ENCODE assay signal across 8 mouse cellular contexts in the genomic region with DNA sequence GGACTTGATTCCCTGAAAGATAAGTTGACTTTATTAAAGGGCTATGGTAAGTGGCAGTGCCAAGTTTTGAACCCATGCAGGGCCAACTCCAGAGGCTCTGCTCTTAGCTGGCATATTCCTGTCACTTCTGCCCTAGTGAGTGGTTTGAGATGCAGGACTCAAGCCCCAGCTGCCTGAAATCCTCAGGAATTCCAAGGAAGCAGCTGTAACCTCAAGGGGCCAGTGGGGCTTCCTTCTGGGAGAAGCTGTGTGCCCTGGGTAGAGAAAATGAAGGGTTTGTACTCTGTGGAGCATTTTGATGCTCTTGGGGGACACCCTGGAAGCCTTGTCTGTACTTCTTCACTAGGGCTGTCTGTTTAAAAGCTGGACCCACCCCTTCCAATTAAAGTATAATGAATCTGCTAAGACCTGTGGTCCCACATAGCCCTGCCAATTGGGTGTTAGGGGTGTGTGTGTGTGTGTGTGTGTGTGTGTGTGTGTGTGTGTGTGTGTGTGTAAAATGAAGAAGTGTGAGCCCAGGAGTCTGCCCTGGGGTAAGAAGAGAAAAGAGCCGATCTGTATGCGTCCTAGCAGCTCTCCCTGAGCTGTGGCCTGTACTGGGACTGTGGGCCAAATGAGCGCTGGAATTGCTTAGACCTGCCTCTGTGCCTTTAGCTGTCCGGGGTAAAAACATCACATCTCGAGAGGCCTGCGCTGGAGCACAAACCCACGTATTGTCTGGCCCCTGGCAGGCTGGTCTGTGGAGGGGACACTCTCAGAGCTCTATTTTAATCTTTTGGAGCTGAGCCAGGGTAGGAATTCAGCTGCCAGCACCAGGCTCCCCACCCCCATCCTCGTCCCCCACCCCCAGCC.
DNase-seq lines count a peak whose midpoint lies in the region; ATAC-seq and TF ChIP-seq lines count a peak whose summit lies in the region.

No protein-coding gene starts in this region.

- H3K4me1 ChIP-seq in heart, embryonic 12.5 days (replicated peaks), result peaks cover 37% of the 10 kb centered on the region
- peaks cover 21% of the 10 kb centered on the region for H3K4me1 ChIP-seq in forebrain, embryonic 10.5 days
- peaks cover 13% of the 10 kb centered on the region for H3K4me1 ChIP-seq in neural tube, embryonic 13.5 days (replicated peaks)

- ATAC-seq in heart, embryonic 12.5 days (ENCODE audit: insufficient number of reproducible peaks, low FRiP score), result peak; percentile 87
- ATAC-seq in neural tube, embryonic 13.5 days (ENCODE audit: low read depth), result peak; percentile 96

- no peaks in the 10 kb centered on the region for H3K9me3 ChIP-seq in heart, embryonic 12.5 days (replicated peaks)
- H3K9me3 ChIP-seq in forebrain, embryonic 10.5 days, result no peaks in the 10 kb centered on the region
- no peaks in the 10 kb centered on the region for H3K9me3 ChIP-seq in neural tube, embryonic 13.5 days

- H3K9ac ChIP-seq in heart, embryonic 12.5 days, result peak overlapping the region; percentile 56
- H3K9ac ChIP-seq in neural tube, embryonic 13.5 days, result no peak overlapping the region

- intact Hi-C loops in heart, postnatal 10 days (cut with DNase I), result no loop called here

- H3K27ac ChIP-seq in heart, embryonic 12.5 days (ENCODE audit: poor library complexity, severe bottlenecking), result peak overlapping the region; percentile 93
- H3K27ac ChIP-seq in forebrain, embryonic 10.5 days, result peak overlapping the region; percentile 77
- no peak overlapping the region for H3K27ac ChIP-seq in layer of hippocampus, adult 2 months
- H3K27ac ChIP-seq in neural tube, embryonic 13.5 days (replicated peaks), result peak overlapping the region; percentile 68

- WGBS in heart, embryonic 12.5 days, result 13% methylated on average over 8 of the region's 8 CpGs
- whole genome bisulfite sequencing in forebrain, embryonic 10.5 days, result 21% methylated on average over 8 of the region's 8 CpGs
- 29% methylated on average over 8 of the region's 8 CpGs for WGBS in neural tube, embryonic 13.5 days

- peak overlapping the region; percentile 42 for H3K4me2 ChIP-seq in heart, embryonic 12.5 days
- H3K4me2 ChIP-seq in neural tube, embryonic 13.5 days, result no peak overlapping the region

- DNase-seq in heart, postnatal 10 days, result no peak
- no peak for DNase-seq in forebrain, embryonic 10.5 days (ENCODE audit: extremely low spot score, low spot score)
- peak; percentile 15 to 26 for DNase-seq in layer of hippocampus, adult 2 months (ENCODE audit: low spot score in 2 of 2)
- no peak for DNase-seq in gastrocnemius, postnatal 25 days
- DNase-seq in adrenal gland, adult 18-20 months (ENCODE audit: low spot score in 2 of 2), result no peak
- DNase-seq in adrenal gland, postnatal 10 days, result no peak

- no peaks in the 10 kb centered on the region for H3K27me3 ChIP-seq in heart, embryonic 12.5 days (replicated peaks)
- H3K27me3 ChIP-seq in forebrain, embryonic 10.5 days (ENCODE audit: poor library complexity, severe bottlenecking), result no peaks in the 10 kb centered on the region
- H3K27me3 ChIP-seq in neural tube, embryonic 13.5 days, result no peaks in the 10 kb centered on the region

- TF ChIP-seq CTCF in layer of hippocampus, adult 2 months (conservative IDR thresholded peaks at IDR 0.05), result no peak

- no peak overlapping the region for H3K4me3 ChIP-seq in heart, embryonic 12.5 days
- H3K4me3 ChIP-seq in forebrain, embryonic 10.5 days, result no peak overlapping the region; the same call in 1 of the 2 replicates
- no peak overlapping the region for H3K4me3 ChIP-seq in layer of hippocampus, adult 2 months
- no peak overlapping the region for H3K4me3 ChIP-seq in neural tube, embryonic 13.5 days

- H3K36me3 ChIP-seq in heart, embryonic 12.5 days, result no peaks in the 10 kb centered on the region
- no peaks in the 10 kb centered on the region for H3K36me3 ChIP-seq in forebrain, embryonic 10.5 days (replicated peaks)
- H3K36me3 ChIP-seq in neural tube, embryonic 13.5 days, result no peaks in the 10 kb centered on the region

Comparison
In these comparisons a context has a peak if more than half of its experiments do, and no peak if none do; other contexts are left out.
1. DNase-seq: peak in layer of hippocampus, adult 2 months (2 of 2); none in heart, postnatal 10 days (0 of 2), forebrain, embryonic 10.5 days (single experiment), gastrocnemius, postnatal 25 days (single experiment), adrenal gland, adult 18-20 months (0 of 2) and adrenal gland, postnatal 10 days (single experiment).